In the genomic region with DNA sequence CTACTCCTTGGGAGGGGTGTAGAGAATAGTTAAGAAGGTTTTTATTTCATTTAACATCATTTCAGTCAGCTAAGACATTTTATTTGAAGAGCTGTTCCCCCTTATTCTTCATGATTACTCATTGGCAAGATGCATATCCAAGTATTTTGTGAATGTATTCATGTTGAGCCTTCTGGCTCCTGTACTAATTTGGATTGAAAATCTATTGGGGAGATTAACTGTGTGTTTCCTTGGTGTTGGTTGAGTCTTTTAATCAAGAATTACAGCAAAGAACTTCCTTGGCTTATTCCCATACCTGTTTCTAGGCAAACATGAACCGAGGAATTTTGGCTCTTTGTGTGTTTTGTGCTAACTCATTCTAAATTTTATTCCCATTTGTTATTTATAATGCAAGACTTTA, we compare ENCODE assay signal across 17 mouse cellular contexts. TPM values are rescaled to one million over a fixed set of nuclear protein-coding genes. Genes with fewer than 3 reads are reported as not detected.
DNase-seq lines count a peak whose midpoint lies in the region; ATAC-seq and TF ChIP-seq lines count a peak whose summit lies in the region.
"Had no signal": no experiment of that assay in that cellular context is flagged by ENCODE, and none has a peak within 500 bp of the region (broad histone marks: within the 10 kb centered on the region; RNA-seq: fewer than 3 reads in every experiment).

No protein-coding gene starts in this region.

- H3K9ac ChIP-seq in forebrain, embryonic 15.5 days (replicated peaks) = no peak overlapping the region
- H3K9ac ChIP-seq in forebrain, embryonic 12.5 days = no peak overlapping the region
- no peak overlapping the region for H3K9ac ChIP-seq in midbrain, postnatal 0 days (replicated peaks; ENCODE audit: low read length, poor library complexity, severe bottlenecking)
- H3K9ac ChIP-seq in midbrain, embryonic 14.5 days (replicated peaks; ENCODE audit: low read length) = no peak overlapping the region
- H3K9ac ChIP-seq: embryonic facial prominence, embryonic 12.5 days; forebrain, embryonic 13.5 days had no signal

- no peaks in the 10 kb centered on the region for H3K36me3 ChIP-seq in forebrain, embryonic 15.5 days
- H3K36me3 ChIP-seq in forebrain, embryonic 12.5 days (replicated peaks) = no peaks in the 10 kb centered on the region
- no peaks in the 10 kb centered on the region for H3K36me3 ChIP-seq in midbrain, postnatal 0 days (ENCODE audit: insufficient read depth, low read length)
- no peaks in the 10 kb centered on the region for H3K36me3 ChIP-seq in midbrain, embryonic 14.5 days (ENCODE audit: control insufficient read depth, insufficient read depth, low read length)
- H3K36me3 ChIP-seq: embryonic facial prominence, embryonic 10.5 days; embryonic facial prominence, embryonic 12.5 days had no signal

- H3K4me2 ChIP-seq in forebrain, embryonic 15.5 days (replicated peaks) = no peak overlapping the region
- no peak overlapping the region for H3K4me2 ChIP-seq in forebrain, embryonic 12.5 days
- no peak overlapping the region for H3K4me2 ChIP-seq in midbrain, postnatal 0 days (ENCODE audit: low read depth, low read length, poor library complexity, severe bottlenecking)
- H3K4me2 ChIP-seq in midbrain, embryonic 14.5 days (ENCODE audit: low read length) = no peak overlapping the region
- H3K4me2 ChIP-seq: embryonic facial prominence, embryonic 12.5 days; forebrain, embryonic 13.5 days had no signal

- H3K9me3 ChIP-seq in forebrain, embryonic 15.5 days = no peaks in the 10 kb centered on the region
- no peaks in the 10 kb centered on the region for H3K9me3 ChIP-seq in forebrain, embryonic 12.5 days
- no peaks in the 10 kb centered on the region for H3K9me3 ChIP-seq in midbrain, postnatal 0 days (ENCODE audit: low read length)
- no peaks in the 10 kb centered on the region for H3K9me3 ChIP-seq in midbrain, embryonic 14.5 days (ENCODE audit: control insufficient read depth, low read length)
- H3K9me3 ChIP-seq: embryonic facial prominence, embryonic 10.5 days; embryonic facial prominence, embryonic 12.5 days; forebrain, embryonic 13.5 days had no signal

- H3K27ac ChIP-seq in forebrain, embryonic 15.5 days (replicated peaks) = no peak overlapping the region
- no peak overlapping the region for H3K27ac ChIP-seq in forebrain, embryonic 12.5 days
- no peak overlapping the region for H3K27ac ChIP-seq in midbrain, postnatal 0 days (ENCODE audit: low read depth, low read length)
- H3K27ac ChIP-seq in midbrain, embryonic 14.5 days (replicated peaks; ENCODE audit: low read depth, low read length) = no peak overlapping the region
- H3K27ac ChIP-seq: embryonic facial prominence, embryonic 10.5 days; embryonic facial prominence, embryonic 12.5 days; forebrain, embryonic 13.5 days had no signal

- H3K4me1 ChIP-seq in forebrain, embryonic 15.5 days = 0 out of 2 replicates have a peak, but pooled peaks cover 2% of the 10 kb centered on the region
- no peaks in the 10 kb centered on the region for H3K4me1 ChIP-seq in forebrain, embryonic 12.5 days
- no peaks in the 10 kb centered on the region for H3K4me1 ChIP-seq in midbrain, postnatal 0 days (ENCODE audit: insufficient read depth, low read length)
- H3K4me1 ChIP-seq in midbrain, embryonic 14.5 days (ENCODE audit: control insufficient read depth, insufficient read depth, low read length) = no peaks in the 10 kb centered on the region
- H3K4me1 ChIP-seq: embryonic facial prominence, embryonic 10.5 days; embryonic facial prominence, embryonic 12.5 days; forebrain, embryonic 13.5 days had no signal

- 60% methylated on average over 1 of the region's 1 CpGs for WGBS in forebrain, embryonic 15.5 days
- 87% methylated on average over 1 of the region's 1 CpGs for WGBS in forebrain, embryonic 12.5 days
- 71% methylated on average over 1 of the region's 1 CpGs for WGBS in midbrain, postnatal 0 days
- WGBS in midbrain, embryonic 14.5 days = 81% methylated on average over 1 of the region's 1 CpGs

- no peak for TF ChIP-seq CTCF in midbrain, postnatal 0 days (IDR thresholded peaks at IDR 0.05)

- peak; percentile 70 for ATAC-seq in forebrain, embryonic 15.5 days (replicated peaks)
- no peak for ATAC-seq in forebrain, embryonic 12.5 days (ENCODE audit: low FRiP score)
- ATAC-seq in midbrain, postnatal 0 days (ENCODE audit: low FRiP score) = no peak
- no peak for ATAC-seq in midbrain, embryonic 14.5 days (ENCODE audit: low FRiP score, low TSS enrichment)
- ATAC-seq: forebrain, embryonic 13.5 days had no signal

- peak; percentile 14 for DNase-seq in midbrain, postnatal 0 days (ENCODE audit: low spot score)
- no peak for DNase-seq in midbrain, embryonic 14.5 days
- DNase-seq in kidney, adult 18-20 months = no peak
- DNase-seq: adrenal gland, adult 2 months; adrenal gland, postnatal 10 days; adrenal gland, postnatal 25 days; cerebellum, adult 11-12 months; cerebellum, adult 2 months; cerebellum, adult 9-10 months; cerebellum, postnatal 10 days; cerebellum, postnatal 25 days had no signal

- H3K4me3 ChIP-seq in forebrain, embryonic 15.5 days = no peak overlapping the region
- H3K4me3 ChIP-seq in forebrain, embryonic 12.5 days (replicated peaks) = no peak overlapping the region
- H3K4me3 ChIP-seq in midbrain, postnatal 0 days (ENCODE audit: low read depth, low read length) = no peak overlapping the region
- H3K4me3 ChIP-seq in midbrain, embryonic 14.5 days (replicated peaks; ENCODE audit: low read depth, low read length) = no peak overlapping the region
- H3K4me3 ChIP-seq: embryonic facial prominence, embryonic 10.5 days; embryonic facial prominence, embryonic 12.5 days; forebrain, embryonic 13.5 days had no signal

- H3K27me3 ChIP-seq in forebrain, embryonic 15.5 days = no peaks in the 10 kb centered on the region
- H3K27me3 ChIP-seq in forebrain, embryonic 12.5 days = no peaks in the 10 kb centered on the region
- no peaks in the 10 kb centered on the region for H3K27me3 ChIP-seq in midbrain, postnatal 0 days (ENCODE audit: insufficient read depth, low read length)
- no peaks in the 10 kb centered on the region for H3K27me3 ChIP-seq in midbrain, embryonic 14.5 days (ENCODE audit: control insufficient read depth, insufficient read depth, low read length)
- H3K27me3 ChIP-seq: embryonic facial prominence, embryonic 12.5 days; forebrain, embryonic 13.5 days had no signal

RNA-seq across cellular contexts. Expression of a gene that starts 22.3 kb away (rescaled TPM):
- polyA plus RNA-seq in forebrain, embryonic 15.5 days (2015; fragmentation: Nextera tagmentation; extraction: Ambion mirVana) = 42.8 and 43.7 TPM in 2 replicates
- polyA plus RNA-seq in forebrain, embryonic 12.5 days (2016; fragmentation: Nextera tagmentation; extraction: Ambion mirVana) = 17.9 and 19.0 TPM in 2 replicates
- 34.4 and 47.1 TPM in 2 replicates for total RNA-seq in midbrain, postnatal 0 days (2014; rRNA removed)
- polyA plus RNA-seq in midbrain, postnatal 0 days (2015; fragmentation: Nextera tagmentation; extraction: Ambion mirVana) = 42.7 and 44.7 TPM in 2 replicates
- 34.5 and 35.7 TPM in 2 replicates for polyA plus RNA-seq in midbrain, embryonic 14.5 days (2014; fragmentation: Nextera tagmentation; extraction: Ambion mirVana)
- polyA plus RNA-seq: C2C12 had no signal
